Mouse (Mus musculus): ENCODE data around the gene Stub1.

GRCm38 (mm10) chr17:25802825-25803517, 30.2 kb downstream of the Stub1 start:
- TF ChIP-seq POLR2A (IDR thresholded peaks at IDR 0.05; ENCODE audit: insufficient read depth, low read depth, low read length) (no peak), CTCF (IDR thresholded peaks at IDR 0.05) (no peak), EP300 (IDR thresholded peaks at IDR 0.05; ENCODE audit: insufficient read depth, low read depth, low read length) (no peak)

Measured in heart, adult 2 months (tissue).